Mouse (Mus musculus) stomach, embryonic 15.5 days (tissue): ENCODE data around the gene Rita1. TPM values are rescaled to one million over a fixed set of nuclear protein-coding genes. Genes with fewer than 3 reads are reported as not detected.

ENCODE experiments used
- ATAC-seq: fragments of 200-750 bp; cut with Nextera tagmentation; 2 replicates; pipeline ENCODE4 v1.8.0; 2017; ENCODE audit warnings: low read depth, moderate number of reproducible peaks, moderate TSS enrichment; ENCODE audit not compliant: insufficient read depth, low FRiP score
- H3K27ac ChIP-seq: fragments of 300-500 bp; sonication (generic); 2 replicates; pipeline ENCODE4 v1.5.1; 2015; ENCODE audit warnings: mild to moderate bottlenecking, inconsistent platforms
- H3K27me3 ChIP-seq: fragments of 300-500 bp; sonication (generic); replicated peaks from 2 replicates; pipeline ENCODE4 v1.6.1; 2015; ENCODE audit warnings: inconsistent platforms
- H3K36me3 ChIP-seq: fragments of 300-500 bp; sonication (generic); 2 replicates; pipeline ENCODE4 v1.6.1; 2015; ENCODE audit warnings: inconsistent platforms
- H3K4me1 ChIP-seq: fragments of 300-500 bp; sonication (generic); 2 replicates; pipeline ENCODE4 v1.6.1; 2015; ENCODE audit warnings: inconsistent platforms
- H3K4me2 ChIP-seq: fragments of 300-500 bp; sonication (generic); 2 replicates; pipeline ENCODE4 v1.6.1; 2015; ENCODE audit warnings: mild to moderate bottlenecking, inconsistent platforms
- H3K4me3 ChIP-seq: fragments of 300-500 bp; sonication (generic); replicated peaks from 2 replicates; pipeline ENCODE4 v1.5.1; 2015; ENCODE audit warnings: inconsistent platforms
- H3K9ac ChIP-seq: fragments of 300-500 bp; sonication (generic); 2 replicates; pipeline ENCODE4 v1.6.1; 2015; ENCODE audit warnings: inconsistent platforms
- H3K9me3 ChIP-seq: fragments of 300-500 bp; sonication (generic); 2 replicates; pipeline ENCODE4 v1.6.1; 2016; ENCODE audit warnings: inconsistent platforms
- WGBS: fragments of 180-500 bp; shearing (Covaris S2); methylation state at CpG from one replicate; pipeline ENCODE4 v1.1.7; 2015; 5-methylcytosine and 5-hydroxymethylcytosine counted together
- polyA plus RNA-seq: library from polyadenylated mRNA; unstranded; fragments of >200 nt; fragmentation: Nextera tagmentation; extraction: Ambion mirVana; gene quantifications from 2 replicates; pipeline ENCODE4 v1.2.1, GENCODE M21; 2015

Rita1 gene
- polyA plus RNA-seq, 1 experiment from 2014 or later = 10.4 TPM

DNA sequence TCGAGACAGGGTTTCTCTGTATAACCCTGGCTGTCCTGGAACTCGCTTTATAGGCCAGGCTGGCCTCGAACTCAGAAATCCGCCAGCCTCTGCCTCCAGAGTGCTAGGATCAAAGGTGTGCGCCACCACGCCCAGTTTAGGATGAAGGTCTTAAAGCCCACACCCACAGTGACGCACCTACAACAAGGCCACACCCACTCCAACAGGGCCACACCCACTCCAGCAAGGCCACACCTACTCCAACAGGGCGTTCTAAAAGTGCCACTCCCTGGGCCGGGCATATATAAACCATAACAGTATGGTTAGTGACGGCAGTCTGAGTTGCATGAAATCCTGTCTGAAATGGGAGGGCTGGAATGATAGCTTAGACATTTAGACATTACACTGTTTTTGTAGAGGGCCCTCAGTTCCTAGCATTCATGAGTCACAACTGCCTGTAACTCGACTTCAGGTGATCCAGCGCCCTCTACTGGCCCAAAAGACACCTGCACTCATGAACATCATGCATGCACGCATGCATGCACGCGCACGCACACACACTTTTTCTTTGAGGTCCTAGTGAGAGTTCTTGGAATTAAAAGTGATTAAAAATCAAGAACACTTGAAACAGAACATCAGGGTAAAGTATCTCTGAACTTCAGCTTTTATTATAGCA lies 21.9 kb downstream of the Rita1 start:
- ATAC-seq = no peak
- Histone ChIP-seq H3K9me3 (no peaks in the 10 kb centered on the region), H3K27me3 (no peaks in the 10 kb centered on the region), H3K4me3 (no peak overlapping the region), H3K36me3 (no peaks in the 10 kb centered on the region), H3K4me2 (no peak overlapping the region), H3K27ac (no peak overlapping the region), H3K4me1 (peaks cover 22% of the 10 kb centered on the region), H3K9ac (no peak overlapping the region)
- 71% methylated on average over 16 of the region's 16 CpGs for WGBS

GRCm38 (mm10) chr5:120588569-120589094 lies 23.8 kb downstream of the Rita1 start, which contains the start of the genes Tpcn1 and Iqcd:
Gene Tpcn1, minus strand, starts transcription at chr5:120588673.
Gene Iqcd, plus strand, starts transcription at chr5:120589016.
- Histone ChIP-seq H3K27me3 (no peaks in the 10 kb centered on the region), H3K4me1 (peaks cover 24% of the 10 kb centered on the region), H3K36me3 (peaks cover 11% of the 10 kb centered on the region; the same call in 1 of the 2 replicates), H3K4me2 (peak within 1 kb of the TSS; percentile 82), H3K4me3 (peak within 1 kb of the TSS; percentile 82), H3K9ac (peak within 1 kb of the TSS; percentile 72), H3K9me3 (no peaks in the 10 kb centered on the region), H3K27ac (peak within 1 kb of the TSS; percentile 75)
- WGBS = under 1% methylated on average over 35 of the region's 35 CpGs
- peak; percentile 97 for ATAC-seq

DNA sequence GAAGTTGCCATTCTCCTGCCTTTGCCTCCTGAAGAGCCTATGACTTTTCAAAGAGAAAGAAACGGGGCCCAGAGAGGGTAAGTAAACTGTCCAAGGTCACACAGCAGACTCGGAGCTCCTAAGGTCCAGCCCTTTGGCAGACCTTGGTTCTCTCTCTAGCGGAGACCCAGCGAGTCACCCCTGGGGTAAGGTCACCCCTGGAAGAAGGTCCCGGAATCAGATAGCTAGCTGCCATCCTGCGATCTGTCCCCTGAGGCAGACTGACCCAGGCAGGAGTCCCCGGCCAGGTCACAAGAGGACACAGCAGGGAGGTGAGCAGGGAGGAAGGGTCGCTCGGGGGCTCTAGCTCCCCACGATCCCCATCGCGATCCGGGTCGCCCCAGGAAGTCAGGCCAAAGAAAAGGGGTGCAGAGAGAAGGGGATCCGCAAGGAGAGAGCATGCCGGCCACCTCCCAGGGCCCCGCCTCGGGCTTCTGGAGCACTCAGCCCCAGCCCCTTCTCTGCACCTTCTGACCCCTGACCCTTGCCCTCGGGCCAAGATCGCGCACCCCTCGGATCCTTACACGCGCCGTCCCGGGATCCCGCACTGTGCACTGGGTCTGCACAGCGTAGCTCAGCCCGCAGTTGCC lies 24.3 kb downstream of the Rita1 start:
- no peaks in the 10 kb centered on the region for H3K9me3 ChIP-seq
- peak overlapping the region; percentile 82 for H3K4me2 ChIP-seq
- peaks cover 15% of the 10 kb centered on the region; the same call in 1 of the 2 replicates for H3K36me3 ChIP-seq
- H3K9ac ChIP-seq = peak overlapping the region; percentile 72
- H3K27me3 ChIP-seq = no peaks in the 10 kb centered on the region
- peaks cover 26% of the 10 kb centered on the region for H3K4me1 ChIP-seq
- H3K27ac ChIP-seq = peak overlapping the region; percentile 75
- ATAC-seq = no peak
- 1% methylated on average over 28 of the region's 29 CpGs for WGBS
- peak overlapping the region; percentile 82 for H3K4me3 ChIP-seq

DNA sequence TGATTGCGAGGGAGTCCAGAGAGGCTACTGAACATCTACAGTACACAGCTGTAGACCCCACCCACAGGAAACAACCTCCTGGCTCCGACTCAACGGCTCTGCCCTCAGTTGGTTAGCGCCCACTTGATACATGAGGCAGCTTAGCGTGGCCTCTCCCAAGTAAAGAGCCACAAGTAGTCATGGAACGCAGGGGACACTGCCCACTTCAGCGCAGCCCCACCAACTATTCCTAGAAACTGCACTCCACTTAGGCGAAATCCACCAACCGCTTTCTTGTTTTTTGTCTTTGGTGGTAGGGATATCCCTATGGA lies 24.8 kb downstream of the Rita1 start:
- Histone ChIP-seq H3K9me3 (no peaks in the 10 kb centered on the region), H3K4me3 (peak overlapping the region; percentile 82), H3K27me3 (no peaks in the 10 kb centered on the region), H3K27ac (peak overlapping the region; percentile 75), H3K4me1 (peaks cover 26% of the 10 kb centered on the region), H3K4me2 (peak overlapping the region; percentile 82), H3K36me3 (peaks cover 15% of the 10 kb centered on the region; the same call in 1 of the 2 replicates), H3K9ac (0 out of 2 replicates have a peak overlapping the region, but pooled peaks have one; percentile 72)
- no peak for ATAC-seq
- WGBS = 20% methylated on average over 9 of the region's 9 CpGs

DNA sequence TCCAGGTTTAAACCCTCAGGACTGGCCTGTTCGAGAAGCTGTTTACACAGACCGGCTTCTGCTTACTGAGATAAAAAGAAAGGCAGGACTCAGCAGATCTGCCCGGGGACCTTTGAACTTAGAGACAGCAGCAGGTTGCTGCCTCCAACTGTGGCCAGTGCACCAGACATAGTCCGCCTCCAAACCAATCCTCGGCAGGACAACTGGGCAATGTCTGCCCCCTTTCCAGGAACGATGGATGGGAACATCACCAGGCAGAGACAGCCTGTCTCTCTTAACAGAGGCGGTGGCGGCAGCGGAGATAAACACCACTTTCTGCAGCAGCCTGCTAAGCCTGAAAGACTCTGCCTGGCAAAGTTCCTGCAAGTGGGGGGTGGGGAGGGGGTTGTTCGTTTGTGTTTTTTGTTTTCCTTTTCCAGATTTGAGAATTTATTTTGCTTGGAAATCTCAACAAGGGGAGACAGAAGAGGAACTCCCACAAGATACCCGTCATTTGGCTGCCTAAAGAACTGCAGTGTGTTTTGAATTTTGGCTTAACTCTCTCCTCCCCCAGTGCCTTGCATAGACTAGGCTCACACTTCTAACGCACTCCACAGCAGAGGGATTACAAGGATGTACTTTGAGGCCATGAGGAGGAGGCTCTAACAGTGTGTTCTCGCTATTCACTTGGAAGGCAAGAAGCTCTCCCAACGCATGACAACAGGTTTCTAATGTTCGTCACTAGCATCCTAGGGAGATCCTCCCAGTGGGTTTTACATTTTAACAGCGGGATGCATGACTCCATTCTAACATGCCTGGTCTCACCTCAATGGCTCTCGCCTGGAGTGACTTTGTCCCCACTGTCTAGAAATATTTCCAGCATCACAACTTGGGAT lies 25.4 kb downstream of the Rita1 start:
- Histone ChIP-seq H3K4me3 (peak overlapping the region; percentile 82), H3K27ac (peak overlapping the region; percentile 75), H3K9me3 (no peaks in the 10 kb centered on the region), H3K9ac (no peak overlapping the region), H3K4me2 (peak overlapping the region; percentile 82), H3K36me3 (peaks cover 15% of the 10 kb centered on the region; the same call in 1 of the 2 replicates), H3K27me3 (no peaks in the 10 kb centered on the region), H3K4me1 (peaks cover 26% of the 10 kb centered on the region)
- ATAC-seq = no peak
- 9% methylated on average over 17 of the region's 17 CpGs for WGBS

GRCm38 (mm10) chr5:120584968-120585367 lies 27.4 kb downstream of the Rita1 start:
- Histone ChIP-seq H3K4me2 (no peak overlapping the region), H3K36me3 (peaks cover 15% of the 10 kb centered on the region; the same call in 1 of the 2 replicates), H3K27me3 (no peaks in the 10 kb centered on the region), H3K9me3 (no peaks in the 10 kb centered on the region), H3K27ac (no peak overlapping the region), H3K4me1 (peaks cover 27% of the 10 kb centered on the region), H3K9ac (no peak overlapping the region), H3K4me3 (no peak overlapping the region)
- WGBS = 54% methylated on average over 15 of the region's 15 CpGs
- no peak for ATAC-seq

GRCm38 (mm10) chr5:120583511-120583910 lies 28.9 kb downstream of the Rita1 start:
- H3K36me3 ChIP-seq = peaks cover 15% of the 10 kb centered on the region; the same call in 1 of the 2 replicates
- no peak for ATAC-seq
- H3K4me1 ChIP-seq = peaks cover 38% of the 10 kb centered on the region
- no peak overlapping the region for H3K4me3 ChIP-seq
- H3K9me3 ChIP-seq = no peaks in the 10 kb centered on the region
- no peaks in the 10 kb centered on the region for H3K27me3 ChIP-seq
- WGBS = 85% methylated on average over 4 of the region's 4 CpGs
- H3K27ac ChIP-seq = no peak overlapping the region
- no peak overlapping the region for H3K4me2 ChIP-seq
- H3K9ac ChIP-seq = no peak overlapping the region

GRCm38 (mm10) chr5:120582002-120582401 lies 30.4 kb downstream of the Rita1 start:
- peaks cover 43% of the 10 kb centered on the region for H3K4me1 ChIP-seq
- H3K36me3 ChIP-seq = peaks cover 15% of the 10 kb centered on the region; the same call in 1 of the 2 replicates
- no peak overlapping the region for H3K4me2 ChIP-seq
- no peak overlapping the region for H3K4me3 ChIP-seq
- no peaks in the 10 kb centered on the region for H3K9me3 ChIP-seq
- 75% methylated on average over 9 of the region's 9 CpGs for WGBS
- H3K27ac ChIP-seq = no peak overlapping the region
- H3K9ac ChIP-seq = no peak overlapping the region
- ATAC-seq = no peak
- no peaks in the 10 kb centered on the region for H3K27me3 ChIP-seq

DNA sequence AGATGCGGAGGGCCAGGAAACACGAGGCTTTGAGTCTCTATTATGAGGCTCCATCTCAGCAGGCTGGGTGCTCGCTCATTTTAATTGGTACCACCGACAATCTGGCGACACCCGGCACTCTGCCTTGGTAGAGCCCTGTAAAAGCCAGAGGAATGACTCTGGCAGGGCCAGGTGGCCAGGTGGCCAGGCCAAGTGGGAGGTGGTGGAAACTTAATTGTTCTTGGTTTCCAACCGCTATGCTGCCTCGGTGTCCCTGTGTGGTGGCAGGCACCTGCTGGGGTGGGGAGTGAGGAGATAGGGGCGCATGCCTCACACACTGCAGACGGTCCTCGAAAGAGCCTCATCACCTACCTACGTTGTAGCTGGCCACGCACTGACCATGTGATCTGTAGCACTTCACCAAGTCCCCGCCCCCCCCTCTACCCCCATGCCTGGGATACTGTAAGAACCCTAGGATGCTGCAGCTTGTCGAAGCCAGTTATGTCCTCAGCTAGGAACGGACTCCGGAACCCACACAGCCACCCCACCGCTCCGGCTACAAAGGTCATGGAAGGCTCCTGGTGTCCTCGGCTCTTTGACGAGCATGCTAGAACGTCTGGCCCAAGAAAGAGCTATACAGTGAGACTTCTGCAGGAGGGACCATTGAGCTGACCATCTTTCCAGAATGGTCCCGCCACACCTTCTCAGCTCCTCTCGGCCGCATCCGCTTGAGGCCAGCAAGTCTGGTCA lies 32.3 kb downstream of the Rita1 start:
- ATAC-seq = no peak
- H3K4me1 ChIP-seq = peaks cover 40% of the 10 kb centered on the region
- no peaks in the 10 kb centered on the region for H3K9me3 ChIP-seq
- no peak overlapping the region for H3K27ac ChIP-seq
- no peak overlapping the region for H3K9ac ChIP-seq
- H3K27me3 ChIP-seq = no peaks in the 10 kb centered on the region
- H3K4me2 ChIP-seq = no peak overlapping the region
- H3K36me3 ChIP-seq = peaks cover 15% of the 10 kb centered on the region; the same call in 1 of the 2 replicates
- WGBS = 88% methylated on average over 26 of the region's 26 CpGs
- no peak overlapping the region for H3K4me3 ChIP-seq

DNA sequence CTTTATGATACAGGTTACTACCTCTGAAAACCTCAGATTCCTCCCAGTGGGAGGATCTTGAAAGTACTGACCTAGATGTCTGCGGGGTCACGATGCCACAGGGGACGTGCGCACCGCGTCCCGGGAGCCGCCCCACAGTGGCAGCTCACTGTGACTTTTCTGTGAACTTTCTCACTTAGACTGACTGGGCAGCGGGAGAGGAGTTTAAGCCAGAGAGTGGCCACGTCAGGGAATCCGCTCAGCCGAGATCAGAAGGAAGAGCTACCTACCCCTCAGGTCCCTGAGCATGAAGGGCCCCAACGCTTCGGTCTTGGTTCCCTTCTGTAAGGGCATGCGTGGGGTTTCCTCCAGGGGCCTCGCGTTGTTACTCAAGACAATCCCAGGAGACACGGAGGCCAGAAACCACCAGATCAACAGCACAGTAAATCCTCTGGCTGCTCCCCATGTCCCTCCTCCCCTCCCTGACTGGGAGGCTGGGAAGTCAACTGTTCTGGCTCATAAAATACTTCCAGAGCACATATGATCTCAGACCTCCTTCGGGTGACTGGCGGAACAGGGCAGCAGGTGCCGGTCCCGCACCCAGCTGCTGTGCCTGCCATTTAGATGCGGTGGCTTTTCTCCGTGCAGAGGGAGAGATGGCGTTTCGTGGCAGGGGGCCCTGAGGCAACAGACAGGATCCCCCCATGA lies 33.0 kb downstream of the Rita1 start:
- WGBS = 40% methylated on average over 26 of the region's 26 CpGs
- peak; percentile 12; the same call in 1 of the 2 replicates for ATAC-seq
- H3K27ac ChIP-seq = peak overlapping the region; percentile 67
- H3K36me3 ChIP-seq = 0 out of 2 replicates have a peak, but pooled peaks cover 9% of the 10 kb centered on the region
- H3K4me2 ChIP-seq = 0 out of 2 replicates have a peak overlapping the region, but pooled peaks have one; percentile 6
- H3K27me3 ChIP-seq = no peaks in the 10 kb centered on the region
- H3K4me3 ChIP-seq = no peak overlapping the region
- H3K9me3 ChIP-seq = no peaks in the 10 kb centered on the region
- no peak overlapping the region for H3K9ac ChIP-seq
- H3K4me1 ChIP-seq = peaks cover 40% of the 10 kb centered on the region
